Mouse (Mus musculus) left cerebral cortex, adult 9 months (tissue): Measurements from ENCODE around the gene Naip2.
"Not testable (repeated sequence)": the region's sequence is repeated elsewhere in the genome, so short reads cannot be mapped to it uniquely, and the experiment has no call there.

Experiments used
- DNase-seq, 2 experiments: peaks; one replicate each; pipeline ENCODE4 v3.0.0; 2022; ENCODE audit warnings: low spot score in 2 of 2

Gene Naip2

GRCm38 (mm10) chr13:100201659-100202333, at the start of gene Naip2:
TSS of gene Naip2 (minus strand) at chr13:100202092.
- DNase-seq: not testable (repeated sequence)

GRCm38 (mm10) chr13:100246896-100247519, 45.1 kb upstream of the Naip2 start:
- DNase-seq: not testable (repeated sequence)

- not testable (repeated sequence) for DNase-seq
These were observed 44.3 kb upstream of the Naip2 start, which contains the start of gene Naip5 for GRCm38 (mm10) chr13:100246223-100246622. TSS of gene Naip5 (minus strand) at chr13:100246323.

GRCm38 (mm10) chr13:100243702-100244101, 41.8 kb upstream of the Naip2 start:
- no peak for DNase-seq

GRCm38 (mm10) chr13:100213683-100214082, 11.8 kb upstream of the Naip2 start:
- not testable (repeated sequence) for DNase-seq

GRCm38 (mm10) chr13:100210540-100210939, 8.6 kb upstream of the Naip2 start:
- no peak for DNase-seq

- DNase-seq: no peak
These were observed 1.4 kb upstream of the Naip2 start for GRCm38 (mm10) chr13:100203319-100203718.

- no peak for DNase-seq
These were observed 1.1 kb downstream of the Naip2 start for GRCm38 (mm10) chr13:100200778-100201177.

GRCm38 (mm10) chr13:100195421-100195820, 6.5 kb downstream of the Naip2 start:
- DNase-seq: no peak

GRCm38 (mm10) chr13:100183111-100183510, 18.8 kb downstream of the Naip2 start:
- DNase-seq: not testable (repeated sequence)

- DNase-seq: not testable (repeated sequence)
These were observed 27.5 kb downstream of the Naip2 start for GRCm38 (mm10) chr13:100174360-100174759.

GRCm38 (mm10) chr13:100166378-100166777, 35.5 kb downstream of the Naip2 start:
- DNase-seq: not testable (repeated sequence)

- not testable (repeated sequence) for DNase-seq
These were observed 39.4 kb downstream of the Naip2 start for GRCm38 (mm10) chr13:100162467-100162866.

- DNase-seq: not testable (repeated sequence)
These were observed 40.6 kb downstream of the Naip2 start for GRCm38 (mm10) chr13:100161171-100161870.

GRCm38 (mm10) chr13:100156624-100157023, 45.3 kb downstream of the Naip2 start:
- no peak for DNase-seq

- DNase-seq: peak in 1 of 2 experiments; percentile 3
These were observed 49.2 kb downstream of the Naip2 start for GRCm38 (mm10) chr13:100152659-100153058.

- no peak for DNase-seq
These were observed 60.1 kb downstream of the Naip2 start for GRCm38 (mm10) chr13:100141646-100142314.

- DNase-seq: no peak
These were observed 76.6 kb downstream of the Naip2 start for GRCm38 (mm10) chr13:100125258-100125643.

GRCm38 (mm10) chr13:100124423-100125257, 77.3 kb downstream of the Naip2 start, which contains the start of gene Smn1:
TSS of gene Smn1 (plus strand) at chr13:100124852.
- peak; percentile 80 to 93 for DNase-seq

- no peak for DNase-seq
These were observed 77.9 kb downstream of the Naip2 start for GRCm38 (mm10) chr13:100123970-100124369.
